Mouse (Mus musculus): ENCODE measurements around the gene Abhd8.
A peak's percentile ranks its signal among the peaks of the same experiment; 100 is the strongest.

DNA sequence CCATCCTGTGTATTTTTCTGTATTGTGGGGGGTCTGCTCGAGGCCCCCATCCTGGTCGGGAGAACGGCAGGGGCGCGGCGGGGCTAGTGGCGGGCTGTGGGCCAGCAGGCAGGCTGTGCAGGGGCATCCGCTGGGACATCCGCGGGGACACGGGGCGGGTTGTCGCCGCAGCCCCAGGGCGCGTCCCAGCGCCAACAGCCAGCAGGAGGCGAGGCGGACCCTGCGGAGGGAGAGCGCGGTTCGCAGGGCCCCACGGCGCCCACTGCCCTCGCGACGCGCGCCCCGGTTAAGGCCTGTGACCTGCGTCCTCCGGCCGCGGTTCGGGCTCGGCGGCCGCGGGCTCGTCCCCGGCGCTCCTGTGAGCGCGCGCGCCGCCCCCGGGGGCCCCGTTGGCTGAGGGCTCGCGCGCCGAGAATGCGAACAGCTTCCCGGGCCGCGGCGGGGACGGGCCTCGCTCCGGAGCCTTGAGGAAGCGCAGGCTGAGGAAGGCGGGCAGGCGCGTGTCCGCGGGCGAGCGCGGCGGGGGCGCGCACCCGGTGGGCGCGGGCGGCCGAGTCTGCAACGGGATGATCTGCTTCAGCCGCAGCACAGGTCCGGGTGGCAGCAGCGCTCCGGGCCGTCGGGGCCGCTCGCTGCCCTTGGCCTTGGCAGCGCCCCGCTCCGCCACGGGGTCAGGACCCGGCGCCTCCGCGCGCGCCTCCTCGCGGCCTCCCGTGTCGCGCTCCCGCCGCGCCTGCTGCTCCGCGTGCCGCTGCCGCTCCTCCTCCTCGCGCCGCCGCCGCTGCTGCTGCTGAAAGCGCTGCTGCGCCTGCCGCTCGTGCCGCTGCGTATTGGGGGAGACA lies 12.9 kb upstream of the Abhd8 start:
- peak; percentile 33 for TF ChIP-seq CTCF (IDR thresholded peaks at IDR 0.05; ENCODE audit: low read depth)
- no peak for TF ChIP-seq EP300 (IDR thresholded peaks at IDR 0.05; ENCODE audit: low read depth)
